22 mouse cellular contexts compared by ENCODE assay signal in the genomic region with DNA sequence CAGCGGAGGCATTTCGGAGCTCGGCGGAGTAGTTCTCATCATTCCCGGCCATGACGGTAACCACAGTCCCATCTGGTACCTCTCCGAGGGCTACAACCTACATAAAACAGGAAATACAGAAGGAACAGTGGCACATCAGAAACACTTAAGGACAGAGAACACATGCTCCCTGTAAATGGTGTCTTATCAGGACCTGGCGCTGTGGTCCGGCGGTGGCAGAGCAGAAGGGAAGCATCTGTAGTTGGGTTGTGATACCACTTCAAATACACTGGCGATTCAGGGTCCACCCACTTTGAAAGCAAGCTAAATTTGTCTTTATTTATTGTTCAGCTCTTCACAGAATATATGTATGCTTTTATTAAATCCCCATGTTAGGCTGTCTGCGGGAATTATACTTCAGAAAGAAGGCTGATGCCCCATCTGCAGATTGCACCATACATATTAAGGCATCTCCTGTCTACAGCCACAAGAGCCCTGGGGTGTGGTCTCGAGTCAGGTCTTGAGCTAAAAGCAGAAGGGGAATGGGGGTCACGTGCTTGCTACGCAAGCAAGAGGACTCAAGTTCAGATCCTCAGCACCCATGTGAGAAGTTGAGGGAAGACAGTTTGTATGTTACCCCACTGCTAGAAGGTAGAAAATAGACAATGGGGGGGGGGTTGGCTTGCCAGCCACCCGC. TPM values are rescaled to one million over a fixed set of nuclear protein-coding genes. Genes with fewer than 3 reads are reported as not detected.
DNase-seq lines count a peak whose midpoint lies in the region; ATAC-seq and TF ChIP-seq lines count a peak whose summit lies in the region.
"Had no signal": no experiment of that assay in that cellular context is flagged by ENCODE, and none has a peak within 500 bp of the region (broad histone marks: within the 10 kb centered on the region; RNA-seq: fewer than 3 reads in every experiment).

No protein-coding gene starts in this region.

- no peak for TF ChIP-seq EP300 in stomach, postnatal 0 days (optimal IDR thresholded peaks at IDR 0.05)

- H3K4me1 ChIP-seq in heart, embryonic 11.5 days (ENCODE audit: control insufficient read depth, insufficient read depth, low read length): no peaks in the 10 kb centered on the region
- peaks cover 14% of the 10 kb centered on the region; the same call in 1 of the 2 replicates for H3K4me1 ChIP-seq in limb, embryonic 14.5 days (ENCODE audit: control insufficient read depth, insufficient read depth, low read length)
- H3K4me1 ChIP-seq in stomach, postnatal 0 days (replicated peaks; ENCODE audit: control insufficient read depth, insufficient read depth): no peaks in the 10 kb centered on the region
- H3K4me1 ChIP-seq: forebrain, embryonic 15.5 days; heart, embryonic 12.5 days; liver, embryonic 12.5 days; midbrain, embryonic 15.5 days had no signal

- H3K9ac ChIP-seq in heart, embryonic 11.5 days (ENCODE audit: low read depth, low read length): no peak overlapping the region
- no peak overlapping the region for H3K9ac ChIP-seq in limb, embryonic 14.5 days (ENCODE audit: low read depth, low read length, severe bottlenecking)
- no peak overlapping the region for H3K9ac ChIP-seq in stomach, postnatal 0 days (ENCODE audit: low read length)
- H3K9ac ChIP-seq: forebrain, embryonic 15.5 days; heart, embryonic 12.5 days; liver, embryonic 12.5 days; midbrain, embryonic 15.5 days had no signal

- no peak overlapping the region for H3K4me2 ChIP-seq in heart, embryonic 11.5 days
- peak overlapping the region; percentile 11 for H3K4me2 ChIP-seq in limb, embryonic 14.5 days (replicated peaks; ENCODE audit: low read depth, low read length, severe bottlenecking)
- H3K4me2 ChIP-seq in stomach, postnatal 0 days (replicated peaks; ENCODE audit: low read depth): no peak overlapping the region
- H3K4me2 ChIP-seq: forebrain, embryonic 15.5 days; heart, embryonic 12.5 days; liver, embryonic 12.5 days; midbrain, embryonic 15.5 days had no signal

- TF ChIP-seq CTCF in stomach, postnatal 0 days (IDR thresholded peaks at IDR 0.05; ENCODE audit: low read depth): no peak

- H3K27me3 ChIP-seq in heart, embryonic 11.5 days (ENCODE audit: control insufficient read depth, insufficient read depth, low read length): no peaks in the 10 kb centered on the region
- H3K27me3 ChIP-seq in limb, embryonic 14.5 days (ENCODE audit: control insufficient read depth, insufficient read depth, low read length): peaks cover 5% of the 10 kb centered on the region; the same call in 1 of the 2 replicates
- H3K27me3 ChIP-seq in stomach, postnatal 0 days (ENCODE audit: control insufficient read depth, insufficient read depth, low read length): no peaks in the 10 kb centered on the region

- 72% methylated on average over 16 of the region's 16 CpGs for WGBS in heart, embryonic 11.5 days (ENCODE audit: insufficient replicate concordance)
- WGBS in limb, embryonic 14.5 days: 70% methylated on average over 16 of the region's 16 CpGs
- WGBS in stomach, postnatal 0 days: 89% methylated on average over 16 of the region's 16 CpGs

- H3K27ac ChIP-seq in heart, embryonic 11.5 days (ENCODE audit: low read depth, low read length): no peak overlapping the region
- H3K27ac ChIP-seq in limb, embryonic 14.5 days (replicated peaks; ENCODE audit: low read depth, low read length): no peak overlapping the region
- H3K27ac ChIP-seq in stomach, postnatal 0 days (replicated peaks): no peak overlapping the region
- H3K27ac ChIP-seq: forebrain, embryonic 15.5 days; layer of hippocampus, adult 2 months; liver, embryonic 12.5 days; midbrain, embryonic 15.5 days had no signal

- ATAC-seq in heart, embryonic 11.5 days (replicated peaks; ENCODE audit: insufficient number of reproducible peaks, low FRiP score, low TSS enrichment): no peak
- peak; percentile 72 for ATAC-seq in common myeloid progenitor, adult 5-6 weeks (replicated peaks; ENCODE audit: low read depth, poor library complexity, severe bottlenecking)
- no peak for ATAC-seq in limb, embryonic 14.5 days (ENCODE audit: low FRiP score, low read depth)
- peak; percentile 84 for ATAC-seq in monocyte, adult 5-6 weeks (replicated peaks; ENCODE audit: insufficient number of reproducible peaks, low FRiP score, low TSS enrichment, poor library complexity, severe bottlenecking)
- no peak for ATAC-seq in stomach, postnatal 0 days (ENCODE audit: low FRiP score, low TSS enrichment)
- ATAC-seq: forebrain, embryonic 15.5 days; intestine, postnatal 0 days; liver, embryonic 12.5 days; midbrain, embryonic 15.5 days had no signal

- no peak overlapping the region for H3K4me3 ChIP-seq in heart, embryonic 11.5 days (ENCODE audit: low read depth, low read length)
- no peak overlapping the region for H3K4me3 ChIP-seq in limb, embryonic 14.5 days (replicated peaks; ENCODE audit: low read length)
- H3K4me3 ChIP-seq in stomach, postnatal 0 days (ENCODE audit: low read depth, low read length): no peak overlapping the region
- H3K4me3 ChIP-seq: forebrain, embryonic 15.5 days; heart, embryonic 12.5 days; layer of hippocampus, adult 2 months; liver, embryonic 12.5 days; midbrain, embryonic 15.5 days had no signal

- no peak for TF ChIP-seq POLR2A in limb, embryonic 14.5 days (IDR thresholded peaks at IDR 0.05; ENCODE audit: borderline replicate concordance, extremely low read depth, insufficient read depth, insufficient read length)

- H3K36me3 ChIP-seq in heart, embryonic 11.5 days (ENCODE audit: control insufficient read depth, insufficient read depth, low read length): no peaks in the 10 kb centered on the region
- no peaks in the 10 kb centered on the region for H3K36me3 ChIP-seq in limb, embryonic 14.5 days (ENCODE audit: control insufficient read depth, insufficient read depth, low read length)
- H3K36me3 ChIP-seq in stomach, postnatal 0 days (ENCODE audit: control insufficient read depth, insufficient read depth, low read length): no peaks in the 10 kb centered on the region
- H3K36me3 ChIP-seq: forebrain, embryonic 15.5 days; heart, embryonic 12.5 days; liver, embryonic 12.5 days; midbrain, embryonic 15.5 days had no signal

- DNase-seq in heart, adult 11 months: peak; percentile 63
- no peak for DNase-seq in limb, embryonic 14.5 days (ENCODE audit: low spot score)
- no peak for DNase-seq in cerebellum, adult 11-12 months
- DNase-seq in stomach, postnatal 0 days (ENCODE audit: low spot score): no peak
- DNase-seq: adrenal gland, postnatal 36 days; cerebellum, postnatal 10 days; heart, postnatal 10 days; kidney, postnatal 25 days; lung, postnatal 10 days; right cerebral cortex, postnatal 14 days; spleen, adult 18-20 months; thymus, adult 18-20 months; thymus, postnatal 36 days had no signal

- H3K9me3 ChIP-seq in heart, embryonic 11.5 days (replicated peaks; ENCODE audit: control insufficient read depth, low read length): no peaks in the 10 kb centered on the region
- H3K9me3 ChIP-seq in limb, embryonic 14.5 days (ENCODE audit: control insufficient read depth, low read length): no peaks in the 10 kb centered on the region
- no peaks in the 10 kb centered on the region for H3K9me3 ChIP-seq in stomach, postnatal 0 days (ENCODE audit: control insufficient read depth, low read length)
- H3K9me3 ChIP-seq: forebrain, embryonic 15.5 days; heart, embryonic 12.5 days; liver, embryonic 12.5 days; midbrain, embryonic 15.5 days had no signal

RNA-seq across cellular contexts. Expression of gene Supt3, which starts 52.0 kb away (rescaled TPM):
- polyA plus RNA-seq in heart, embryonic 11.5 days (2014; fragmentation: Nextera tagmentation; extraction: Ambion mirVana): 22.4 and 22.8 TPM in 2 replicates
- 15.7 and 18.0 TPM in 2 replicates for total RNA-seq in common myeloid progenitor, adult 5-6 weeks (2017)
- polyA plus RNA-seq in limb, embryonic 14.5 days (2012; rRNA removed): 9.6 and 10.5 TPM in 2 replicates
- 21.3 and 23.7 TPM in 2 replicates for polyA plus RNA-seq in limb, embryonic 14.5 days (2014; fragmentation: Nextera tagmentation; extraction: Ambion mirVana)
- 4.9 to 9.2 TPM (median 7.2 TPM) in 3 replicates for total RNA-seq in monocyte, adult 5-6 weeks (2017)
- polyA plus RNA-seq in stomach, postnatal 0 days (2015; fragmentation: Nextera tagmentation; extraction: Ambion mirVana): 8.9 and 10.7 TPM in 2 replicates

Comparison
In these comparisons a context has a peak if more than half of its experiments do, and no peak if none do; other contexts are left out.
1. ATAC-seq: peak in common myeloid progenitor, adult 5-6 weeks (single experiment) and monocyte, adult 5-6 weeks (single experiment); none in heart, embryonic 11.5 days (single experiment), limb, embryonic 14.5 days (single experiment) and stomach, postnatal 0 days (single experiment).